Mouse (Mus musculus) CH12.LX (cell line): Measurements from ENCODE around the gene Cuta.

Experiments
- CHD1 ChIP-seq: IDR thresholded peaks from 2 replicates; pipeline ENCODE4 v1.6.1; 2012; ENCODE audit warnings: low read depth, low read length, improper control_type of control experiment, inconsistent platforms
- CTCF ChIP-seq, 2 experiments: IDR thresholded peaks in 1 of 2; conservative IDR thresholded peaks in 1 of 2; 2 replicates each; pipeline ENCODE4 v1.5.1; 2011 to 2012; ENCODE audit warnings: low read depth in 2 of 2, low read length in 2 of 2, improper control_type of control experiment in 1 of 2, inconsistent platforms in 1 of 2, mild to moderate bottlenecking in 1 of 2, moderate library complexity in 1 of 2
- EP300 ChIP-seq: IDR thresholded peaks from 2 replicates; pipeline ENCODE4 v1.6.1; 2011; ENCODE audit warnings: low read length, improper control_type of control experiment
- JUND ChIP-seq: conservative IDR thresholded peaks from 2 replicates; pipeline ENCODE4 v1.6.1; 2011; ENCODE audit warnings: low read depth, low read length, improper control_type of control experiment
- NRF1 ChIP-seq: IDR thresholded peaks from 2 replicates; pipeline ENCODE4 v1.6.1; 2014; ENCODE audit warnings: low read depth, mild to moderate bottlenecking, inconsistent platforms, low read length, improper control_type of control experiment, moderate library complexity
- POLR2A ChIP-seq: IDR thresholded peaks from 2 replicates; pipeline ENCODE4 v1.6.1; 2011; ENCODE audit warnings: low read depth, mild to moderate bottlenecking, improper control_type of control experiment, low read length
- TCF12 ChIP-seq: IDR thresholded peaks from 2 replicates; pipeline ENCODE4 v1.6.1; 2014; ENCODE audit warnings: low read depth, mild to moderate bottlenecking, inconsistent platforms, low read length, improper control_type of control experiment
- UBTF ChIP-seq: IDR thresholded peaks from 2 replicates; pipeline ENCODE4 v1.6.1; 2012; ENCODE audit warnings: low read depth, mild to moderate bottlenecking, inconsistent platforms, low read length, improper control_type of control experiment, moderate library complexity
- USF1 ChIP-seq: IDR thresholded peaks from 2 replicates; pipeline ENCODE4 v1.6.1; 2014; ENCODE audit warnings: low read depth, mild to moderate bottlenecking, inconsistent platforms, low read length, improper control_type of control experiment

GRCm38 (mm10) chr17:26969257-26969656 is 29.9 kb upstream of the Cuta start:
- TF ChIP-seq EP300 (no peak), CTCF (conservative IDR thresholded peaks at IDR 0.05 in 1 of 2, IDR thresholded peaks at IDR 0.05 in 1 of 2; ENCODE audit: low read depth in 2 of 2, low read length in 2 of 2) (no peak), POLR2A (no peak), USF1 (no peak), TCF12 (no peak), UBTF (no peak), CHD1 (no peak), JUND (no peak), NRF1 (no peak)
